Mouse (Mus musculus) gastrocnemius, postnatal 25 days (tissue): ENCODE measurements around the gene Blm. TPM values are rescaled to one million over a fixed set of nuclear protein-coding genes. Genes with fewer than 3 reads are reported as not detected.

ENCODE experiments used
- DNase-seq: peaks from one replicate; pipeline ENCODE4 v3.0.0; 2022
- total RNA-seq, 2 experiments: library from RNA; stranded (reverse); gene quantifications; 1 replicate in 1 of 2; 2 replicates in 1 of 2; pipeline ENCODE4 v1.2.3; 2021

Gene Blm
- total RNA-seq, 2 experiments from 2014 or later: 0.94 to 1.3 TPM

- DNase-seq: no peak
These were observed 74.0 kb downstream of the Blm start for GRCm38 (mm10) chr7:80460892-80461291.

DNA sequence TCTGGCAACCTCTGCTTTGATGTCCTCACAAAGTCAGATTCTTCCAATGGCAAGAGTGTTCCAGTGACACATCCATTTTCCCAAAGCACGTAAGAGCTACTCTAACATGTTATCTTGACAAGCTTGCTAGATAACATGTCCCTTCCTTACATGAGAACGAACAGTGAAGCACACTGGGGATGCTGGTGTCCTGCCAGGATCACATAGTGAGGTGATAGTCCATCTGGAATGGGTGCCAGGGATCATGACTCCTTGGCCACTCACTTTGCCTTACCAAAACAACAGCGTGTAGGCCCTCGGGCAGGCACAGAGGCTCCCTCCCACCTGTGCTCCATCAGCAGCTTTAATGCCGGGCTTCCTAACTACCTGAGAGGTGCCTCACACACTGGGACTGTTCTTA lies 74.7 kb downstream of the Blm start:
- no peak for DNase-seq

DNA sequence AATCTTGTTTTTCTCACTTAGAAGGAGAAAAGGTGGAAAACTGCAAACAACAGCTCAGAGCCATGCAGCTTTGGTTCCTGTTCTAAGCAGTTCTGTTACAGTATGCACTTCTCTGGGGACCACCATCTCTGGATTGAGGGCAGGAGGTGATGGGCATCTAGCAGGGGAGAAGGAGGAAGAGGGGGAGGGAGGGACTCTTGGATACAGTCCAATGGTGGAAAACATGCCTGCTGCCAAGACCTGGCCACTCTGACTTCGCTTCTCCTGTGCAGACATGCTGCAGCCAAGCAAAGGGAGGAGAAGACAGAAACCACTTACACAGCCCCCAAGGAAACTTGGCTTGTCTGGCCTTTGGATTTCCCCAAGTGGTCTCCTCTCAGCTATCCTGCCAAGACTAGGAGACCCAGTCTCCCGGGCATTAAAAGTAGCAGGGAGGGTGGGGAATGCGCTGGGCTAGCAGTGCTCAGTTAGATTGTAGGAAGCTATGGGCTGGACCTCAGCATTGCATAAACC lies 77.0 kb downstream of the Blm start:
- no peak for DNase-seq

GRCm38 (mm10) chr7:80457241-80457640 lies 77.7 kb downstream of the Blm start:
- DNase-seq: peak; percentile 85

GRCm38 (mm10) chr7:80456327-80456726 lies 78.6 kb downstream of the Blm start:
- DNase-seq: no peak

DNA sequence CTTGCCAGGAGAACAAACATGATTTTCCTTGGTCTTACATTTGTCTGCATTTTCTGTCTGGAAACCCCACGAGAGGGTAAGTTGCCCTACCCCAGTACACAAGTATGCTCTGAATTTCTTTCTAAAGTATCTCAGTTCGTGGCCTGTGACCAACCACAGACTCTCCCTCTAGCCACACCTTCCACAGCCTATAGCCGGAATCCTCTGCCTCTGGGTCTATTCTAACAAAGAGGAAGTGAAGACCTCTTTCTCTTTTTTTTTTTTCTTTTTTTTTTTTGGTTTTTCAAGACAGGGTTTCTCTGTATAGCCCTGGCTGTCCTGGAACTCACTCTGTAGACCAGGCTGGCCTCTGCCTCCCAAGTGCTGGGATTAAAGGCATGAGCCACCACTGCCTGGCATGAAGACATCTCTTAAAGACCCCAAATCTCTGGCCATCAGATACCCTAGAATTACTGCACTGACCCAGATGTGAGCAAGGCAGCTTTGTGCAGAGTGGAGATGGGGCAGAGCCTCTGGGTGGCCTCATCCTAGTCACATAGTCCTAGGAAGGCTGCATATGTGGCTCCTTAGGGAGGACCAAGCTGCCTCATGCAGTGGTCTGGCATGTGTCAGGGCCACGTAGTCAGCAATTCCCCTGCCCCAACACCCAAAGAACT lies 79.3 kb downstream of the Blm start:
- no peak for DNase-seq

DNA sequence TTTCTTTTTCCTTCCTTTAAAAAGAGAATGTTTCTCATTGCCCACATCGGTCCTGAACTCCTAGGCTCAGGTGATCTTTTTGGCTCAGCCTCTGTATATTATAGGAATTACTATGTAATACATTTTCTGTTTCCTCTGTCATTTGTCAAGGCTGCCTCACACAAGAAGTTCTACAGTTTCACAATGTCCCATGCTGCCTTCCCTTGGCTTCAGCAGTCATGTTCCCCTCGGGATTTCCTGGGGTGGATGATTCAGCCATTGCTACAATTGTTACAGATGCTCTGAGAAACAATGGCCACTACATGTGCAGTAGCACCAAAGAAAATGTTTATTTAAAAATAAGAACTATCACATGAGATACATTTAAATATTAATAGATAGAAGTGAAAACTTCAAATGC lies 80.1 kb downstream of the Blm start:
- no peak for DNase-seq

DNA sequence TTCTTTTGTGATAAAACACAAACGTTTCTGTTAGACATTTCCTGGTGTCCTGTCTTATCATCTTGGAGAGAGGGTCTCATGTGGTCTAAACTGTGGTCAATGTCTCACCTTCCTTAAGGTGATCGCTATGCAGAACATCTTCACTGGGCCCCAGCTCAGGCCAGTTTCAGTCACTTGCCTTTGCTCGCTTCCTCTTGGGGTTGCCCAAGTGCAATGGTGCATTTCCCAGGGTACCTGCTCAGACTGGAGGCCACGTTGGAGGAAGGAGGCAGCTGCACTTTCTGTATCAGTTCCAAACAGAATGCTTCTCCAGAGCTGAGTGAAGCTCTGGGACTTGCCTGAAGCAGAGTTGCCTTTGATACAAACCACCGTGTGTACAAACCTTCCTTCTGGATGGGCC lies 80.9 kb downstream of the Blm start:
- DNase-seq: no peak

DNA sequence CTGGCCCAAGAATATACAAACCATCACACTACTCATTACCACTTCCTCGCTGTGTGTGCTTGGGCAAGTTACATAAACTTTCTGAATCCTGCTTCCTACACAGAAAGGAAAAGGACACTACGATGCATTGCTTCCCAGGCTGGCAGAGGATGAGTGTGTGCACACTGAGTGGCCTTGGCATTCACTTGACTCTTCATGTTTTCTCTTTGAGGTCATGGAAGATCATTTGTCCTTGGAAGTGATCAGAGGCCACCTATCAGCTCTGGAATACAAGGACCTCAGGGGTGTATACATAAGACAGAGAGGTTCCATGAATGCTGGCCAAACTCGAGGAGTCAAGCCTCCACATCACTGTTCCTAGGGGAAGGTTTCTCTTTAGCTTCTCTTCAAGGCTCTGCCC lies 81.8 kb downstream of the Blm start:
- DNase-seq: no peak

DNA sequence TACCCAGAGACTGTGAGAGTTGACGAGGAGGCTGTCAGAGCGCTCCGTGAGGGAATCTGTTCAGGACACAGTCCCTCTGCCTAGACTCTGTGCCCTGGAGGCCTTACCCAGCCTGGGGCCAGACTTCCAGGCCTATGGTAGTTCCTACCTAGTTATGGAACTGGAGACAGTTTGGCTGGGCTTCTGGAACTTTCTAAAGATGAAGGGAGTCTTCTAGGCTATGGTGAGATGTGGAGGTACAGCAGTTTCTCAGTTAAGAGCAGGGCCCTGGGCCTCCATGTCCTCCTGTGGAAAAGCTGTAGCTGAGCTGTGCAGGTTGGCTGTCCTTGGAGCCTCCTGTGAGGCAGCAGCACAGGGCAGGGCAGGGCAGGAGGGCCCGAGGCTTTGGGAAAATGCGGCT lies 82.7 kb downstream of the Blm start:
- DNase-seq: no peak

DNA sequence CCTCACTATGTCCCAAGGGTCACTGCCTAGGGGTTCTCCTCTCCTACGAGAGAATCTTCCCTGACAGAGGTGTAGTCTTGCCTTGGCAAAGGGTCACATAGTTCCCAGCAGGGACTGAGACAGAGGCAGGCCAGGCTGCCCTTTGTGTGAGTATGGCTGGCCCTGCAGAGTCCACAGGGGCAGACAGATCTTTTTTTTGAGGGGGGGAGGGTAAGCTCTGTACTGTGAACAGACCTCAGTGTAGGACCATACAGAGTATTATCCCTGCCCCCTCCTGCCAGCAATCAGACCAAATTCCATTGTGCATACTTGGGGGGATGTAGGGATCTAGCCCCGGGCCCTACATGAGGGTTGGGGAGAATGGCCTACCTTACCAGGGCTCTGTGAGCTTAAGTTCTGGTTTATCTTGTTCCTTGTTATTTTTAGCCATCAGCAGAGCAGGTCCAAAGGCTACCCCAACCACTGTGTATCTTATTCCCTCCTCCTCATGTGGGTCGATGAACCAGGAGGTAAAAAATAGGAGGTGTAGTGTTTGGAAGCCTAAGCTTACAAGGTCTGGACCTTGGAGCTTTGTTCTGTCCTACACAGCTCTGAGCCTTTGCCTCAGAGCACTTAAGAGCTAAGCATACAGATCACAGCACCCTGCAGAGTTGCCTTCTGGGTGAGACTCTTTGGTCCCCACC lies 83.2 kb downstream of the Blm start:
- DNase-seq: no peak

DNA sequence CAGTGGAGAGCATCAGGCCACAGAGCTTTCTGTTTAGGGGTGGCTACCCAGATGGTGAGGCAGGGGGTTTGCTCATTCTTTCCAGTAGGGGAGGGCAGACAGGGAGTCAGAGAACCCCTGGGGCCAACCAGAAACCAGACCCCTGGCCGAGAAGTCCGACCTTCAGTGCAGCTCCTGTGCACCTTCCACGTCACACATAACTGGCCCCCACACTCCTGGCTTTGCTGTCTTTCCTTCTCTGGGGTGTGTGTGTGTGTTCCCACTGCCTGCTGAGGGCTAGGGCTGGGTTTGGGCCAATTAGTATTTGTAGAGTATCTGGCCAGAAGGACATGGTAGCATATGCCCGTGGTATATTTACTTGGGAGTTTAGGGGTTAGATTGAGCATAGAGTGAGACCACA lies 84.6 kb downstream of the Blm start:
- DNase-seq: no peak

GRCm38 (mm10) chr7:80449620-80450091 lies 85.3 kb downstream of the Blm start:
- no peak for DNase-seq

DNA sequence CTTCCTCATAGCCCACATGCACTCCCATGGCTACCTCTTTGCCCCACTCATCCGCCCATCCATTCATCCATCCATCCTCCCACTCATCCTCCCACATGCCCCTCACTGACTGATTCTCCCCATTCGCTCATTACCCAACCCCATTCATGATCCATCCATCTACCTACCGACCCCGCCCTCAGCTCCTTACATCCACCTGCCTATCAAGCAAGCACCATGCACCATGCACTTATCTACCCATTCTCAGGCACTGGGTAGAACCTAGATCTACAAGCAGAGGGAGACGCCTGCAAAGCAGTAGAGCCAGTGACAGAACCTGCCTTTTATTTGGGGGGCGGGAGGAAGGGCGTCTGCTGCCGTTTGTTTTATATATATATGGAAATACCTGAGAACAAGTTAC lies 87.6 kb downstream of the Blm start:
- DNase-seq: no peak

DNA sequence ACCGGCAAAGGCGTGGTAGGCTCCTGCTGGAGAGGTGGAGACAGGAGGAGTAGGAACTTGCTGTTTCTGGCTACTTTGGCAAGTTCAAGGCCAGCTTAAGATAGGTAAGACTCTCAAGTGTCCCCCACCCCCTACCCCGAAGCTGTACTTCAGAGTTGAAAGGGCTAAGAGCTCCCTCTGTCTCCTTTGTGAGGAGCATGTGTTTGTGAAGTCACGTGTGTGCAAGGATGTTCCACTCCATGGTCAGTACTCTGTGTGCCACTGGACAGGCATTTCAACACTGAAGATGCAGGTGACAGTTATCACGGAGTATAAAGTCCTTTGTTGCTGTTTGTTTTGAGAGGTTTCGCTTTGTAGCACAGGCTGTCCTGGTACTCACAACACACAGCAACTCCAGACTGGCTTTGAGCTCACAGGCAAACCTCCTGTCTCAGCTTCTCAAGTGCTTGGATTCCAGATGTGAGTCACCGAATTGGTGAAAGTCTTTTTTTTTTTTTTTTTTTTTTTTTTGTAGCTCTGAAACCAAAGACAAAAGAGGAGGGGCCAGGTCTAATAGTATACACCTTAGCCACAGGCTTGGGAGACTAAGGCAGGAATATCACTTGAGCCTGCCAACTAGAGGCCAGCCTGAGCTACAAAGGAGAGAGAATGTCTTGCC lies 88.6 kb downstream of the Blm start:
- no peak for DNase-seq

GRCm38 (mm10) chr7:80445492-80445891 lies 89.4 kb downstream of the Blm start:
- DNase-seq: peak; percentile 40

- no peak for DNase-seq
These were observed 90.3 kb downstream of the Blm start for GRCm38 (mm10) chr7:80444401-80445249.

DNA sequence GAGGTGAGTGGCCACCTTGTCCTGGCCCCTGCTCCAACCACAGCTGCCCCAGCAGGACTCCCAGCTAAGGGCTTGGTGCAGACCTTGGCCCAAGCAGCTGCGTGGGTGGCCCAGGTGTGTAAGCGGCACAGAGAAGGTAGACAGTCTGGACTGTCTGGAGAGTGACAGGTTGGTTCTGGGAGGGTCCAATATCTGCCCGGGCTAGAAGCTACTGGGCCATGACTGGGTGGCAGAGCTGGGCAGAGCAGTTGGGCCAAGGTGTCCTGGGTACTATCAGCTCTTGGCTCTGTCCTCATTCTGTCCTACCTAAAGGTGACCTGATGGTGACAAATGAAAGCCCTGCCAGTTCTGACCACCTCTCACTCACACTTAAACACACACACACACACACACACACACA lies 91.8 kb downstream of the Blm start:
- no peak for DNase-seq

GRCm38 (mm10) chr7:80441986-80442904 lies 92.7 kb downstream of the Blm start:
- no peak for DNase-seq

DNA sequence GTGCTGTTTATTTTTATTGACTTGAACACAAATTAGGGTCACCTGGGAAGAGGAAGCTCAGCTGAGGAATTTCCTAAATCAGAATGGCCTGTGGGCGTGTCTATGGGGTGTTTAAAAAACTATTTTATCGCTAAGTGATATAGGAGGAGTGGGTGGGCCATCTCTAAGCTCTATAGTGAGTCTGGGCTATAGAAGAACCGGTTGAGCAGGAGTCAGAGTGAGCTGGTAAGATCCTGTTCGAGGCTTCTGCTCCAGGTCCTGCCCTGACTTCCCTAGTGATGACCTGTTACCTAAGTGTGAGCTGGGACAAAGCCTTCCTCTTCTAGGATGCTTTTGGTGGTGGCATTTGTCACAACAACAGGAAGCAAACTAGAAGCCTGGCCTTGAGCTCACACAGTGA lies 94.2 kb downstream of the Blm start:
- DNase-seq: no peak

DNA sequence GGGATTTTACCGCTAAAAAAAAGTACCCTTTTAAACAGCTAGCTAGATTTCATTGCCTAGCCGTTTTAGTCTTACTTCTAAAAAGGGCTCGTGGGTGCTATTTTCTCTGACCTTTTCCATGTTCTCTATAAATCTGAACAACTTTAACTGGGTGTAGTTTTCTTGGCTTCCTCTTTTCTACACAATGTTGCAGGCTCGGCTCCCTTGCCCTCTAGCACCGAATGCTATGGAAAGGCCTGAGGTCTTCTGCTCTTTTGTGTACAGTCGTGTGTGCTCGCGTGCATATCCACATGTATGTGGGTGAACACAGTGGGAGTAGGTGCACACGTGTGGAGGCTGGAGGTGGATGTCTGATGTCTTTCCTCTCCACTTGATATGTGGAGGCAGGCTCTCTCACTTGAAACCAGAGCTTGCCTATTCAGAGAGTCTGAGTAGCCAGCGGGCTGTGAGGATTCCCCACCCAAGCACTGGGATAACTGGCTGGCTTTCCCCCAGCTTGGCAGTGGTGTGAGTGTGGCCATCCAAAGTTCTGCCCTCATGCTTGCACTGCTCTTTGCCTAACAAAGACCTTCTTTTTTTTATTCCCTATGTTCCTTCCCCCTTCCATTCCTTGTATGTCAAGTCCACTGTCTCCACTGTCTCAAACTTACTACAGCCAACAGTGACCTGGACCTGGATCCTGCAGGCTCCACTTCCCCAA lies 95.0 kb downstream of the Blm start:
- peak; percentile 52 for DNase-seq
